Mouse (Mus musculus) lung, adult 18-20 months (tissue): Measurements from ENCODE around the gene Emc4.

Experiments used
- DNase-seq, 2 experiments: peaks; one replicate each; pipeline ENCODE4 v3.0.0; 2022; ENCODE audit warnings: mixed read lengths in 2 of 2

Emc4 gene

GRCm38 (mm10) chr2:112337211-112337610 lies 30.6 kb downstream of the Emc4 start:
- no peak for DNase-seq

GRCm38 (mm10) chr2:112332051-112332898 lies 35.6 kb downstream of the Emc4 start:
- no peak for DNase-seq

- no peak for DNase-seq
These were observed 39.6 kb downstream of the Emc4 start for GRCm38 (mm10) chr2:112328069-112328777.

GRCm38 (mm10) chr2:112318905-112319304 lies 48.9 kb downstream of the Emc4 start:
- peak; percentile 14 to 29 for DNase-seq

- no peak for DNase-seq
These were observed 49.6 kb downstream of the Emc4 start for GRCm38 (mm10) chr2:112318227-112318626.

GRCm38 (mm10) chr2:112315638-112316037 lies 52.2 kb downstream of the Emc4 start:
- no peak for DNase-seq
